Mouse (Mus musculus) liver, postnatal 0 days (tissue): ENCODE data around the gene Fgd3. TPM values are rescaled to one million over a fixed set of nuclear protein-coding genes. Genes with fewer than 3 reads are reported as not detected.
A peak's percentile ranks its signal among the peaks of the same experiment; 100 is the strongest.

Experiments
- ATAC-seq: fragments of 200-750 bp; cut with Nextera tagmentation; 2 replicates; pipeline ENCODE4 v1.8.0; 2017; ENCODE audit warnings: mild to moderate bottlenecking, moderate library complexity
- DNase-seq: peaks from one replicate; pipeline ENCODE4 v3.0.0-alpha.2; 2016
- H3K27ac ChIP-seq: fragments of 300-500 bp; sonication (generic); 2 replicates; pipeline ENCODE4 v1.5.1; 2014; ENCODE audit warnings: antibody characterized with exemption, moderate library complexity, mild to moderate bottlenecking, low read depth
- H3K27me3 ChIP-seq: fragments of 300-500 bp; sonication (generic); 2 replicates; pipeline ENCODE4 v1.6.1; 2014; ENCODE audit warnings: low read length, control low read depth, mixed read lengths; ENCODE audit not compliant: insufficient read depth
- H3K36me3 ChIP-seq: fragments of 300-500 bp; sonication (generic); replicated peaks from 2 replicates; pipeline ENCODE4 v1.6.1; 2014; ENCODE audit warnings: mild to moderate bottlenecking, control low read depth, low read length, moderate library complexity, mixed read lengths; ENCODE audit not compliant: insufficient read depth
- H3K4me1 ChIP-seq: fragments of 300-500 bp; sonication (generic); 2 replicates; pipeline ENCODE4 v1.6.1; 2014; ENCODE audit warnings: antibody characterized with exemption, mild to moderate bottlenecking, control low read depth; ENCODE audit not compliant: insufficient read depth
- H3K4me2 ChIP-seq: fragments of 300-500 bp; sonication (generic); 2 replicates; pipeline ENCODE4 v1.6.1; 2014; ENCODE audit warnings: low read depth, mild to moderate bottlenecking, low read length, moderate library complexity, mixed read lengths
- H3K4me3 ChIP-seq: fragments of 300-500 bp; sonication (generic); 2 replicates; pipeline ENCODE4 v1.5.1; 2014; ENCODE audit warnings: low read depth, low read length
- H3K9ac ChIP-seq: fragments of 300-500 bp; sonication (generic); replicated peaks from 2 replicates; pipeline ENCODE4 v1.6.1; 2014; ENCODE audit warnings: mild to moderate bottlenecking, moderate library complexity
- H3K9me3 ChIP-seq: fragments of 300-500 bp; sonication (generic); 2 replicates; pipeline ENCODE4 v1.6.1; 2016; ENCODE audit warnings: mild to moderate bottlenecking, control low read depth, low read length, mixed read lengths
- CTCF ChIP-seq: sonication (generic); IDR thresholded peaks from 2 replicates; pipeline ENCODE4 v1.5.1; 2016; ENCODE audit warnings: antibody characterized with exemption, low read depth
- EP300 ChIP-seq: IDR thresholded peaks from 2 replicates; pipeline ENCODE4 v1.6.1; 2016; ENCODE audit warnings: antibody characterized with exemption, low read depth, mild to moderate bottlenecking
- WGBS: fragments of 180-500 bp; shearing (Covaris S2); extraction: QIAGEN DNeasy Blood & Tissue Kit; methylation state at CpG from one replicate; pipeline ENCODE4 v1.1.7; 2014; ENCODE audit not compliant: insufficient replicate concordance; 5-methylcytosine and 5-hydroxymethylcytosine counted together
- polyA plus RNA-seq: library from polyadenylated mRNA; unstranded; fragments of >200 nt; fragmentation: Nextera tagmentation; extraction: Ambion mirVana; gene quantifications from 2 replicates; pipeline ENCODE4 v1.2.1, GENCODE M21; 2015

Gene Fgd3
- polyA plus RNA-seq, 1 experiment from 2014 or later: 0.62 TPM

DNA sequence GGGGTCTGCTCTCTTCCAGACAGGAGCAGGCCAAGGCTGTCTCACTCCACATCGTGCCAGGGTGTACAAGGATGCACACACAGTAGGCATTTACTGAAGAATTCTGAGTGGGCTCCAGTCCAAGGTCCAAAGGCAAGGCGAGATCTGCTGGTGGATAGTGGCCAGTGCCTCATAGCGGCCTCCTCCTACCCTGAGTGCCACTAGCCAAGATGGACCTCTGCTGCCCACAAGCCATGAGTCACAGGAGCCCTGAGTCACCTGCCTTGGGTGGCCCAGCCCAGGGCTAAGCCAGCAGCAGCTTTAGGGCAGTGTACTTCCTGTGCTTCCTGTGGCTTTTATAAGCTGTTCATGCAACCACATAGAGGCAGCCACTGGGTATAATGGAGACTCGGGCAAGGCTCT, 106.6 kb downstream of the Fgd3 start:
- no peaks in the 10 kb centered on the region for H3K27me3 ChIP-seq
- ATAC-seq (no peak), DNase-seq (no peak)
- H3K9me3 ChIP-seq: no peaks in the 10 kb centered on the region
- H3K9ac ChIP-seq: no peak overlapping the region
- H3K27ac ChIP-seq: 0 out of 2 replicates have a peak overlapping the region, but pooled peaks have one; percentile 24
- no peaks in the 10 kb centered on the region for H3K36me3 ChIP-seq
- no peak overlapping the region for H3K4me3 ChIP-seq
- peak overlapping the region; percentile 94 for H3K4me2 ChIP-seq
- peaks cover 34% of the 10 kb centered on the region for H3K4me1 ChIP-seq
- 27% methylated on average over 4 of the region's 4 CpGs for WGBS
- no peak for TF ChIP-seq EP300

DNA sequence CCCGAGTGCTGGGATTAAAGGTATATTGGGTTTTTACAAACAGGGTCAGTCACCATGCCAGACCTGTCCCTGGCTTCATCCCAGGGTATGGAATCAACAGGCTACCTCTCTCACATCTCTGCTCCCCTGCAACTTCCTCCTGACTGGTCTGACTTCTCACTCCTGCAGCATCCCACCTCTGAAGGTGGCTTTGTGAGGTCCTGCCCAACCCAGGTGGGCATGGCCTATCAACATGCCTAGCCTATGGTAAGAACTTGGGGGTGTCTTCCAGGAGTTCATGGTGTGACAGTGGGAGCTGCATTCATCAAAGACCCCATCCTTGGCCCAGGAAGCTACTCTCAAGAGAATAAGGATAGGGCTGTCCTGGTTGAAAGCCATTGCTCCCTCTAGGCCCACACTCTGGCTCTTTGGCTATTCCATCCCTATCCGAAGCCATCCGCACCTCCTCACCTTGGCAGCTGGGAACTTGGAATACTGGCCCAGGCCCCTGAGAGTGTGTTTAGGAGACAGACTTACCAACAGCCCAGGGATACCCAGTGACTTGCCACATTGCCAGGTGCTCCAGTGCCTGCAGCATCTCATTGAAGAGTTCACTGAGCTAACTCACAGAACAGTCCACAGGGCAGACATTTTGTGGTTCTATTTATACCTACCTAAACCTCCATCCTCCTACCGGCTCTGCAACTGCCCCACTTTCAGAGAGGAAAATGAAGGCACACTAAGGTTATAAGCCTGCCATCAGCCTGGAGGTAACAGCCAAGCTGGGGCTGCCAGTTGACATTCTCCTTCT, 107.2 kb downstream of the Fgd3 start:
- 70% methylated on average over 4 of the region's 4 CpGs for WGBS
- Histone ChIP-seq H3K4me1 (peaks cover 34% of the 10 kb centered on the region), H3K9me3 (no peaks in the 10 kb centered on the region), H3K4me2 (no peak overlapping the region), H3K27me3 (no peaks in the 10 kb centered on the region), H3K9ac (no peak overlapping the region), H3K36me3 (peaks cover under 1% of the 10 kb centered on the region; the same call in 1 of the 2 replicates), H3K27ac (no peak overlapping the region), H3K4me3 (no peak overlapping the region)
- no peak for DNase-seq
- ATAC-seq: no peak
- no peak for TF ChIP-seq CTCF
- no peak for TF ChIP-seq EP300

Other genes starting within 250 kb of the Fgd3 start
- gene Wnk2, start 172.3 kb downstream of the Fgd3 start, polyA plus RNA-seq: 0.13 and 0.15 TPM in 2 replicates
- 106 and 118 TPM in 2 replicates for gene Ninj1, start 132.8 kb downstream of the Fgd3 start, polyA plus RNA-seq
- gene Card19, start 104.3 kb downstream of the Fgd3 start, polyA plus RNA-seq: 31.8 and 32.3 TPM in 2 replicates
- gene Susd3, start 71.6 kb downstream of the Fgd3 start, polyA plus RNA-seq: 2.5 and 2.9 TPM in 2 replicates
- 4.9 and 5.8 TPM in 2 replicates for gene Bicd2, start 21.3 kb upstream of the Fgd3 start, polyA plus RNA-seq
- 5.9 and 6.0 TPM in 2 replicates for gene Ippk, start 100.9 kb upstream of the Fgd3 start, polyA plus RNA-seq
- gene Tes3-ps, start 173.0 kb upstream of the Fgd3 start, polyA plus RNA-seq: 0.47 TPM in 2 replicates
- gene Ecm2, start 184.5 kb upstream of the Fgd3 start, polyA plus RNA-seq: 0.31 and 0.38 TPM in 2 replicates
- gene Aspn, start 224.1 kb upstream of the Fgd3 start, polyA plus RNA-seq: 0.93 and 1.8 TPM in 2 replicates